Mouse (Mus musculus): ENCODE data around the gene Ttll5.

DNA sequence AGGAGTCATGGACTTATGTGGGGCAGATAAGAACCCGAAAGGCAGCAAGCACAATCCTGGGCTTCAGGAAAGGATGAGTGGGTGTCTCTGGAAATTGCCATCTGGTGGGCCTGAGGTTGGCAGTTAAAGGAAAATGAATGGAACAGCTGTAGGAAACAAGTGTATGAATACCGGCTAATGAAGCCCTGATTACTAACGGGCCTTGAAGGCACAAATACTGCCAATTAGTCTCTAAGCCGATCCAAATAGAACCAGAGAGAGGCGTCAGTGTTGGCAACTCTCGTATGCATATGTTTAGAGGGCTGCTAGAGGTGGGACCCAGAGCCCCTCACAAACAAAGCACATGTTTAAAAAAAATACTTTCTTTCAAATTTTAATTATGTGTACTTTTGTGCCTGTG, 247.0 kb downstream of the Ttll5 start:
- TF ChIP-seq CTCF (IDR thresholded peaks at IDR 0.05; ENCODE audit: low read depth): no peak
- TF ChIP-seq EP300 (IDR thresholded peaks at IDR 0.05; ENCODE audit: low read depth): no peak

Data from liver, embryonic 14.5 days (tissue).